Mouse (Mus musculus): Measurements from ENCODE around the gene Tamm41.

DNA sequence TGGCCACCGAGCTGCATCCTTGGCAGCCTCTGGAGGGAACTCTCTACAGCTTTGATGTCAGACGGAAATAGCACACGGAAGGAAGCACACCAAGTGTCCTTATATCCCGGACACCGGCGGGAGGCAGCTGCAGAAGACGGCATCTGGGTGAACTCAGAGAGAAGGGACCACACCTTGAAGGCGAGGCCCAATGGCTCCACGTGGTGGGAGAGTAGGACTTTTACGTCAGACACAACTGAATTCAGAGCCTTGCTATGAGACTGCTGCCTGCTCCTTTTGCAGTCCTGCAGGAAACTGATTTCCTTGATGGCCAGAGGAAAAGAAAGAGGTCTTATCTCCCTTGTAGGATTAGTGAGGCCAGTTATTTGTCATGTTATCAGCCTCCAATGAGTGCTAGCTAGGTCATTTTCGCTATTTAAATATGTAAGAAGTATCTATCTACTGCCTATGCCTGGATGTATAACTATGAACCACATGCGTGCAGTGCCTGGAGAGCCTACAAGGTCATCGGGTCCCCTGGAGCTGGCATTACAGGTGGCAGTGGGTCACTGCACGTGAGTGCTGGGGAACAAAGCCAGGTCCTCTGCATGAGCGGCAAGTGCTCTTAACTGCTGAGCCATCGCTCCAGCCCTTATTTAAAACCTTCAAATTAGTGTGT is 39.2 kb downstream of the Tamm41 start:
- TF ChIP-seq CTCF (IDR thresholded peaks at IDR 0.05; ENCODE audit: insufficient read depth, low read length): no peak
- TF ChIP-seq POLR2A (IDR thresholded peaks at IDR 0.05; ENCODE audit: borderline replicate concordance, extremely low read depth, low read depth, low read length): no peak
